Mouse (Mus musculus) urinary bladder, postnatal 14 days (tissue): Measurements from ENCODE around the gene Rpl39l.
"Not testable (repeated sequence)": the region's sequence is repeated elsewhere in the genome, so short reads cannot be mapped to it uniquely, and the experiment has no call there.

Source experiments
- DNase-seq: peaks from one replicate; pipeline ENCODE4 v3.0.0; 2021; ENCODE audit warnings: low spot score

The Rpl39l gene

GRCm38 (mm10) chr16:10170005-10170404, at the start of gene Rpl39l:
TSS of gene Rpl39l (plus strand) at chr16:10170226.
- no peak for DNase-seq

GRCm38 (mm10) chr16:10127586-10127985, 42.4 kb upstream of the Rpl39l start:
- DNase-seq: no peak

- no peak for DNase-seq
Observed at GRCm38 (mm10) chr16:10129052-10129911, 40.7 kb upstream of the Rpl39l start.

- no peak for DNase-seq
Observed at GRCm38 (mm10) chr16:10143166-10143565, 26.9 kb upstream of the Rpl39l start.

GRCm38 (mm10) chr16:10147401-10147800, 22.6 kb upstream of the Rpl39l start:
- DNase-seq: no peak

GRCm38 (mm10) chr16:10169123-10169905, 712 bp upstream of the Rpl39l start:
- no peak for DNase-seq

GRCm38 (mm10) chr16:10171276-10171675, 1.2 kb downstream of the Rpl39l start:
- DNase-seq: no peak

- no peak for DNase-seq
Observed at GRCm38 (mm10) chr16:10172179-10172820, 2.3 kb downstream of the Rpl39l start.

- not testable (repeated sequence) for DNase-seq
Observed at GRCm38 (mm10) chr16:10187461-10187860, 17.4 kb downstream of the Rpl39l start.

GRCm38 (mm10) chr16:10192679-10193506, 22.9 kb downstream of the Rpl39l start, which contains the start of gene Atf7ip2:
TSS of gene Atf7ip2 (plus strand) at chr16:10192712.
- peak; percentile 91 for DNase-seq

- no peak for DNase-seq
Observed at GRCm38 (mm10) chr16:10208777-10209176, 38.8 kb downstream of the Rpl39l start.

GRCm38 (mm10) chr16:10216366-10216765, 46.3 kb downstream of the Rpl39l start:
- not testable (repeated sequence) for DNase-seq

GRCm38 (mm10) chr16:10217020-10217419, 47.0 kb downstream of the Rpl39l start:
- not testable (repeated sequence) for DNase-seq
